Comparison of ENCODE assay signal across 26 mouse cellular contexts in genomic region chr16:32588568-32588967, GRCm38 (mm10).
"Had no signal": no experiment of that assay in that cellular context is flagged by ENCODE, and none has a peak within 500 bp of the region (broad histone marks: within the 10 kb centered on the region; RNA-seq: fewer than 3 reads in every experiment).

No protein-coding gene starts in this region.

- DNase-seq: gastrocnemius, adult 2 months; gastrocnemius, postnatal 10 days; gastrocnemius, postnatal 25 days; heart, postnatal 10 days; heart, postnatal 4 days; kidney, adult 11 months; kidney, adult 2 months; kidney, adult 9 months; kidney, postnatal 14 days; kidney, postnatal 36 days; layer of hippocampus, adult 9-11 months; liver had no signal

- H3K27ac ChIP-seq: gastrocnemius, adult 2 months; heart, embryonic 10.5 days; hindbrain, embryonic 10.5 days; hindbrain, embryonic 12.5 days; hindbrain, embryonic 14.5 days; kidney, embryonic 15.5 days; kidney, postnatal 0 days; left cerebral cortex, adult 2 months; limb, embryonic 10.5 days; limb, embryonic 12.5 days; liver, embryonic 12.5 days; liver, embryonic 14.5 days had no signal

- ATAC-seq: hindbrain, embryonic 16.5 days; inflammation-experienced regulatory T-cells, adult 6 months; liver, embryonic 12.5 days had no signal

- H3K9ac ChIP-seq: heart, embryonic 12.5 days; hindbrain, embryonic 12.5 days; hindbrain, embryonic 14.5 days; kidney, embryonic 15.5 days; limb, embryonic 12.5 days; liver, embryonic 12.5 days; liver, embryonic 14.5 days had no signal

- H3K9me3 ChIP-seq: heart, embryonic 10.5 days; heart, embryonic 12.5 days; hindbrain, embryonic 10.5 days; hindbrain, embryonic 12.5 days; kidney, embryonic 15.5 days; limb, embryonic 10.5 days; limb, embryonic 12.5 days; liver, embryonic 12.5 days had no signal

- H3K4me3 ChIP-seq: gastrocnemius, adult 2 months; heart, embryonic 10.5 days; heart, embryonic 12.5 days; hindbrain, embryonic 10.5 days; hindbrain, embryonic 12.5 days; kidney, embryonic 15.5 days; left cerebral cortex, adult 2 months; limb, embryonic 10.5 days; limb, embryonic 12.5 days; liver, embryonic 12.5 days had no signal

- H3K36me3 ChIP-seq: heart, embryonic 10.5 days; heart, embryonic 12.5 days; hindbrain, embryonic 10.5 days; hindbrain, embryonic 12.5 days; kidney, embryonic 15.5 days; limb, embryonic 10.5 days; limb, embryonic 12.5 days; liver, embryonic 12.5 days had no signal

- H3K4me2 ChIP-seq: heart, embryonic 12.5 days; hindbrain, embryonic 12.5 days; hindbrain, embryonic 14.5 days; kidney, embryonic 15.5 days; limb, embryonic 12.5 days; liver, embryonic 12.5 days had no signal

- H3K4me1 ChIP-seq: heart, embryonic 10.5 days; heart, embryonic 12.5 days; hindbrain, embryonic 10.5 days; hindbrain, embryonic 12.5 days; kidney, embryonic 15.5 days; limb, embryonic 10.5 days; limb, embryonic 12.5 days; liver, embryonic 12.5 days had no signal

- H3K27me3 ChIP-seq: heart, embryonic 12.5 days; hindbrain, embryonic 12.5 days; kidney, embryonic 15.5 days; limb, embryonic 12.5 days had no signal
